Mouse (Mus musculus) ES-CJ7 (cell line): ENCODE results near the gene Svep1.
A peak's percentile ranks its signal among the peaks of the same experiment; 100 is the strongest.

Source experiments
- DNase-seq: peaks from one replicate; pipeline ENCODE4 v3.0.0; 2011; ENCODE audit warnings: low read depth, low spot score

Gene Svep1

DNA sequence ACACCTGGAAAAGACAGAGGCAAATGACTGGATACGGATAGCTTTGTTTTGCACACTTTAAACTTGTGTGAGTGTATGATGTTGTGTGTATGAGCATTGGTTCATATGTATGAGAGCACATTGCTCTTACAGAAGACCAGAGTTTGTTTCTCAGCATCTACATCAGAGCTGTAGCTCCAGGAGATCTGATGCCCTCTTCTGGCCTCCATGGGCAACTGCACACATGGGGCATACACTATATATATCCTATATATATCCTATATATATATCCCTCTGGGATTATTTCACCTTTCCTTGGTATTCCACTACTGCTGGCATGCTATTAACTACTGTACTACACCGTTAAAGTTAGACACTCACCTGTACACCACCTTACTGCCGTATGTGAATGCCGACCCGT lies 122.5 kb downstream of the Svep1 start:
- peak; percentile 29 for DNase-seq

- DNase-seq, result peak; percentile 78
Measured at GRCm38 (mm10) chr4:58082588-58082987, 124.1 kb downstream of the Svep1 start.

- peak; percentile 71 for DNase-seq
Measured at GRCm38 (mm10) chr4:58079631-58080030, 127.0 kb downstream of the Svep1 start.

- DNase-seq, result no peak
Measured at GRCm38 (mm10) chr4:58077950-58078349, 128.7 kb downstream of the Svep1 start.

DNA sequence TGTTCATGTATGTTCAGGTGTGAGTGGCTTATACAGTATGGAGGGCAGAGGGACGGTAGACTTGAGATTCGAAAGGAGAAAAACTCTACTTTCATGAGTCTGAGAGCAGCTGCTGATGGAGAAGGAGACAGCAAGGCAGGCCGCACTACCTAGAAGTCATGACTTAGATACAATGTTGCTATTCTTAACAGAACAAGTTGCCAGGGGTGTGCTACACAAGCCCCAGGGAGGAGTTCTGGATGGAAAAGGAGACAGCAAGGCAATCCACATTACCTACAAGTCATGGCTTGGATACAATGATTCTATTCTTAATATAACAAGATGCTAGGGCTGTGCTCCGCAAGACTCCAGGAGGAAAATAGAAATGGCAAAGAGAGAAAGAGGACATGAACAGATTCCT lies 129.1 kb downstream of the Svep1 start:
- no peak for DNase-seq

DNA sequence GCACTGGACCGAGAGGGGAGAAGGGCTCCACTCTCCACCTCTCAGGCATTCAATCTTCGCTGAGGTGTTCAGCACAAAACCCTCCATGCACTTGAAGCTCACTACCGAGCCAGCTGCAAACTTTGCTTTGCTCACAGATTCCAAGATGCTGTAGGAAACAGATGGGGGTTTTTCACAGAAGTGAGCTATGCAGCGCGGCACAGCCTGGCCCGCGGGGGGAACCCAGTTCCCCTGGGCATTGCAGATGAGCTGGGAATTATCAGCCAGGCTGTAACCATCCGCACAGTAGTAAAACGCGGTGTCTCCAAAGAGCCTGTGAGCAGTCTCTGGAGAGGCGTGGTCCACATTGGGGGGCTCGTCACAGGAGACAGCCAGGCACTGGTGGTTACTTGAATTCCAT lies 133.8 kb downstream of the Svep1 start:
- no peak for DNase-seq

DNA sequence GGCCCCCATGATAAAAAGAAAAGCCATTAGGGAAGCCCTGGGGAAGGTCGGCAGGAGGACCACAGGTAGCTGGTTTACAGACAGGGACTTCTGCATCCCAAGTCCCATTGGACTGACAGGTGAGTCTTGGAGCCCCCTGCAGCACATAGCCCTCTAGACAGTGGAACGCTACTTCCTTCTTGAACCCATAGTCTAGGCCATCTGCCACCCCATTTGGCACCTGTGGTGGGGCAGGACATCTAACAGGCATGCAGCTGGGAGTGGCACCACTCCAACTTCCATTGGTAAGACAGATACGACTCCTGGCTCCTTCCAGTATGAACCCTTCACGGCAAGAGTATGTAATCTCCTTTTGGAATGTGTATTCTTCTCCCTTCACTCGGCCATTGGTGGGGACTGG lies 137.8 kb downstream of the Svep1 start:
- DNase-seq, result no peak

DNA sequence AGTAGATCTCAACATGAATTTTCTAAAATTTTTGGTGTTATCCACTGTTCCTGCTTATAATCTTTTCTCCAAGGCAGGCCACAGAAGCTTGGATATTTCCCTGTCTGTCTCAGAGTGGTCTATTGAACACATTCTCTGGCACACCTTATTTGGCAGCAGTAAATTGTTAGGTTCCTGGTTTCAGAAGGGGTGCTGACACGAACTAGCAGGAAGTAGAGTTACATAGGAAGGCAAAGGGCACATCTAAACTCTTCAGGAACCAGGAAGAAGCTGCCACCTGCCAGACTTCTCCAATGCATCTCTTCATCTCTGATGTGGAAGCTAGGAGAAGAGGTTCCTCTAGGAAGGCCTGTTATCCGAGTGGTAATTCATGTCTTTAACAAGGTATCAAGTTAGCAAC lies 141.9 kb downstream of the Svep1 start:
- no peak for DNase-seq

DNA sequence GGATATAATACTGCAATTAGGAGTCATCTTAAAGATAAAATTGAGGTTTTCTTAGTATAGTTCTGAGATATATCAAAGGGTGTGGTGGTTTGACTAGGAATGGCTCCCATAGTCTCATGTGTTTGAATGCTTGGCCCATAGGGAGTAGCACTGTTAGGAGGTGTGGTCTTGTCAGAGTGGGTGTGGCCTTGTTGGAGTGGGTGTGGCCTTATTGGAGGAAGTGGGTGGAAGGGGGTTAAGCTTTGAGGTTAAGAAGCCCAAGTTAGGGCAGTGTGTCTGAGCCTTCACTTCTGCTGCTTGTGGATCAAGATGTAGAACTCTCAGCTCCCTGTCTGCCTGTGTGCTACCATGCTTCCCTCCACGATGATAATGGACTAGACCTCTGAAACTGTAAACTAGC lies 143.7 kb downstream of the Svep1 start:
- DNase-seq, result no peak

DNA sequence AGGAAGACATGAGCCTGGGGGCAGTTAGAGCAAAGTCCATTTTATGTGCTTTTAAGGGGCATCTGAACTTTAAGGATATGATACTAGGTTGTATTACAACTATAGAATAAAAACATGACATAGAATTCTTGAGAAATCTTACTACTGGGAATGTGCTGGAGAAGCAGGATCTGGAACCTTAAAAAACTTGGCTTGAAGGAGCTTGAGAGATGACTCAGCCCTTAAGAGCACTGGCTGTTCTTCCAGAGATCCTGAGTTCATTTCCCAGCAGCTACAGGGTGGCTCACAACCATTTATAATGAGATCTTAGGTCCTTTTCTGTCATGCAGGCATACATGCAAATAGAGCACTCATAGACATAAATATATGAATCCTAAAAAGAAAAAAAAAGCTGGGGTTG lies 151.0 kb downstream of the Svep1 start:
- DNase-seq, result no peak

DNA sequence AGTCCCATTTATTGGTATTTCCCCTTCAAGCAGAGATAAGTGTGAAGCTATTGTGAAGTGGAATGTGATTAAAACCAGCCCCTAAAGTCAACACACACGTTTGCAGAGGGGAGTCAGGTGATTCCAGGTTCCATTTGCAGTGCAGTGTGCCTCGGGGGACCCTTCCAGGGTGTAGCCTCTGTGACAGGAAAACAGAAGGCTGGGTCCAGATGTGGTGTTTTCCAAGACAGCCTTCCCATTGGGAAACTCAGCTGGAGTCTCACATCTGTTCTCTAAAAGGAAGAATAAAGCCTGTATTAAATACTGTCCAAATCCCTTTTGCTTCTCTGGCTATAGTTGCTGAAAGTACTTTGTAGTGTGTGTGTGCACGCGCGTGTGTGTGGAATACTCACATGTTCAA lies 152.2 kb downstream of the Svep1 start:
- DNase-seq, result no peak

- DNase-seq, result no peak
Measured at GRCm38 (mm10) chr4:58050746-58051145, 155.9 kb downstream of the Svep1 start.

DNA sequence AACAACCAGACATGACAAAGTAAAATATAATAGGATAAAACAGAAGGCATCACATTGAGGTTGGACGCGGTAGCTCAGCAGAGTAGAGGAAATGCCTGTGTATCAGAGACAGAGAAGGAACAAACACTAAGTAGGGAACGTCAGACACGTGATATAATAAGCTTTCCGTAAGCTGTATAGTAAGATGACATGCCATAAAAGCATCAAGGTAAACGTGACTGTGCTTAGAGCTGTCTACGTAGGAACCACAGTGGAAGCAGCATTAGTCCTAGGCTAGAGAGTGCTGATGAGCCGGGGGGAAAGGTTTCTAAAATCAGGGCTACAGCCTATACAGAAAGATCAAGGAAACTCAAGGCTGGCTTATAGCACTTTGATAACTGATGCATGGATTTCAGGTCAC lies 156.4 kb downstream of the Svep1 start:
- DNase-seq, result no peak

- no peak for DNase-seq
Measured at GRCm38 (mm10) chr4:58044833-58045232, 161.8 kb downstream of the Svep1 start.

- no peak for DNase-seq
Measured at GRCm38 (mm10) chr4:58044356-58044755, 162.3 kb downstream of the Svep1 start.

GRCm38 (mm10) chr4:58040093-58040492 lies 166.6 kb downstream of the Svep1 start:
- DNase-seq, result no peak

DNA sequence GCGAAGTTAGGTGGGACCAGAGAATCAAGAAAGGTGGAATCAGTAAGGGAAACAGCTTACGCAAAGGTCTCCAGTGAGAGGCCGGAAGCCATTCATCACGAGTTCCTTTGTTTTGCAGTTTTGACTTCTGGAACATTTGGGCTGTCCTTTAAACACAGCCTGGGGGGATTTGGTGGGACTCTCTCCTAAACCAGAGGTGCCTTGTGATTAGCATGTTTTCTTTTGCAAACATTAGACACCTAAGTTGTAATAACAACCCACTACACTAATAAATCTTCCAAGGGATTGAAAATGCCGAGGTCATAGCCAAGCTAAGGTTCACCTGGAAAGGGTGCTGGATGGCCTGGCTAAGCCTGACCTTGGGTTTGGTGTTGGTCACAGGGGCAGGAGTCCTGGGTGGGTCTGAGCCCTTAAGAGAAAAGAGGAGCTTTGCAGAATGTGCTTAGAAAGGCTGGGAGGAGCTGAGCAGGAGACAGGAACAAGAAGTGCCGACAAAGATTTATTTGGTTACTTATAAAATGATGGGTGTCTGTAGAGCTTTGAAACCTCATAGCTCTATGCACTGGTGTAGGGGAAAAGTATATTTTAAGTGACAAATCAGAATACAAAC lies 169.5 kb downstream of the Svep1 start:
- DNase-seq, result peak; percentile 73

DNA sequence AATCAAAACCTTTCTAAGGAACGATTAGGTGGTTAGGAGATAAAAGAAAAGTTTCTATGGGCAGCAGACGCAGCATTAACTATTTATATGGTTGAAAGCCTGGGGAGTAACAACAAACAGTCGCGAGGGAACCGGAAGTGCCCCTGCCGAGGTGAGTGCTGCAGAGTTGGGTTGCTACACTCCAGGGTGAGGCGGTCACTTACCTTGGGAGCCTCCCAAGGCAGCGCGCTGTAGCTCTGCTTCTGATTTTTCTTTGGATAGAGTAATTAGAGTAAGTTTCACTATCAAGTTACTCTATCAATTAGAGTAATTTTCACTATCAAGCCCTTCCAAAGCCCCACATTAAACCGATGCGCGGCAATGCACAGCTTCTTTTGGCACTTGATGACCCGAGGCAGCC lies 172.0 kb downstream of the Svep1 start:
- no peak for DNase-seq

GRCm38 (mm10) chr4:58032714-58033113 lies 173.9 kb downstream of the Svep1 start:
- DNase-seq, result no peak

DNA sequence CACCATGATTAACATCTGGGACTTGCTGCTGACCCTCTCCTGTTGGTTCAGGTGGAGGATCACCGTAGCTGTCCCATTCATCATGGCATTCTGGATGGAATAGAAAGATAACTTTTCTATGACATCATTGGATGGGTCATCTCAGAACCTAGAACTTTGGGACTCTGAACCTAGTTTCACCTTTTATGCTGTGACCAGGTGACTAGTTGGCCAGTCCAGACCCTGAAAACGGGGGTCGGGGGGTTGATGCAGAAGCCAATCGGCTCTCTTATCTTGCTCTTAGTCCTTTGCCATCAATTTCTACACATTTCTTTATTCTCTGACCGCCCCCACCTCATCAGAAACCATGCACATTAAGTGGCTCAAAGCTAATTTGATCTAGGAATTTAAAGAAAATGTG lies 197.6 kb downstream of the Svep1 start, which contains the start of gene Txndc8:
Gene Txndc8 (minus strand): TSS at position 101 of the 400 bp plus-strand sequence.
- DNase-seq, result no peak

GRCm38 (mm10) chr4:58003501-58003900 lies 203.2 kb downstream of the Svep1 start:
- DNase-seq, result no peak
